Mouse (Mus musculus) myocyte (in vitro differentiated cells): Measurements from ENCODE around the gene Timp4.

Experiments
- CEBPB ChIP-seq: IDR thresholded peaks from 2 replicates; pipeline ENCODE4 v1.6.1; 2011; ENCODE audit warnings: mild to moderate bottlenecking, moderate library complexity; ENCODE audit not compliant: poor library complexity, insufficient read depth, severe bottlenecking
- MAX ChIP-seq: IDR thresholded peaks from one replicate; pipeline ENCODE4 v1.6.1; 2011; ENCODE audit warnings: low read depth, mild to moderate bottlenecking, control low read depth
- MYOD1 ChIP-seq, 3 experiments: IDR thresholded peaks; one replicate each; pipeline ENCODE4 v1.6.1; 2011; ENCODE audit warnings: control low read depth in 2 of 3, low read depth in 2 of 3, mild to moderate bottlenecking in 2 of 3, moderate library complexity in 1 of 3; ENCODE audit not compliant: insufficient read length in 2 of 3, control insufficient read depth in 1 of 3
- POLR2A ChIP-seq: IDR thresholded peaks from one replicate; pipeline ENCODE4 v1.6.1; 2011; ENCODE audit warnings: low read depth, mild to moderate bottlenecking, control low read depth, moderate library complexity; ENCODE audit not compliant: insufficient read length
- POLR2AphosphoS2 ChIP-seq: IDR thresholded peaks from one replicate; pipeline ENCODE4 v1.6.1; 2011; ENCODE audit warnings: low read depth, control low read depth; ENCODE audit not compliant: insufficient read length
- TCF12 ChIP-seq: IDR thresholded peaks from one replicate; pipeline ENCODE4 v1.6.1; 2011; ENCODE audit warnings: mild to moderate bottlenecking, control low read depth; ENCODE audit not compliant: poor library complexity, insufficient read depth, severe bottlenecking

DNA sequence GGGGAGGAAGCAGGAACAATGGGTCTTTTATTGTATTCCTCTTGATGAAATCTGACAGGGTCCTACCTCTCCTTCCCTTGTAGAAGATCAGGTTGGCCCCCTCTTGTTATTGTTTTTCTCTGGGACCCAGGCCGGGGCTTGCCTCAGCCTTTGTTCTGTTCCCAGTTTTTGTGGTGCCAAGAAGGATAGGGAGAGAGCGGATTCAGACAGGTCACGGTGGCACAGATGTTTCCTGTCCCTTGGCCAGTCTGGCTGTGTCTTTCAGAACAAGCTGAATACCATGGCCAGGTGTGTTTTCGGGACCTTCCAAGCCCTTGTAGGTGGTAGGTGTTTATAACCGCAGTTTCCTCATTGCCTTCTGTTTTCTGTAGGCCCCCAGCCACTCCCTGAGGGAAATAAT is 38.9 kb downstream of the Timp4 start:
- TF ChIP-seq MAX: no peak
- TF ChIP-seq POLR2A: no peak
- no peak for TF ChIP-seq POLR2AphosphoS2
- TF ChIP-seq CEBPB: no peak
- TF ChIP-seq MYOD1 (IDR thresholded peaks at IDR 0.05; ENCODE audit: control insufficient read depth in 1 of 3, insufficient read length in 2 of 3, low read depth in 2 of 3): no peak
- no peak for TF ChIP-seq TCF12
